Mouse (Mus musculus) spleen, adult 2 months (tissue): ENCODE data around the gene Rnpc3.

Source experiments
- CTCF ChIP-seq: fragments of 200-500 bp; IDR thresholded peaks from 2 replicates; pipeline ENCODE4 v1.5.1; 2011; ENCODE audit warnings: mild to moderate bottlenecking, inconsistent platforms; ENCODE audit not compliant: insufficient read depth, insufficient read length, insufficient replicate concordance; ENCODE audit errors: extremely low read depth
- POLR2A ChIP-seq: fragments of 200-500 bp; IDR thresholded peaks from 2 replicates; pipeline ENCODE4 v1.6.1; 2011; ENCODE audit warnings: low read depth, low read length, inconsistent platforms

DNA sequence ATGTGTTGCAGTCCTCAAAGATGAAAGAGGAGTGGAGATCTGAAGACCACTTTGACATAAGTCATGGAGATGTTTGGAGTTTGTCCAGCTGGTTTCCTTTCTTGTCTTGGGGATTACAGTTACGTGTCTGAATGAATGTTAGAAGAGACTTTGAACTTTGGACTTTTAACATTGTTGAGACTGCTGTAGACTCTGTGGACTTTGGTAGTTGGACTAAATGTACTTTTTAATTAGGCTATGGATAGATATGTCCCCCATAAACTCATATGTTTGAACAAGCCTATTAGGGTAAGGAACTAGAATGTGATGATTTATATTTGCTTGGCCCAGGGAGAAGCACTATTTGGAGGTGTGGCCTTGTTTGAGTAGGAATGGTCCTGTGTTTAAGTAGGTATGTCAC is 9.6 kb upstream of the Rnpc3 start:
- no peak for TF ChIP-seq POLR2A
- TF ChIP-seq CTCF = no peak
